12 mouse cellular contexts compared by ENCODE assay signal in the genomic region with DNA sequence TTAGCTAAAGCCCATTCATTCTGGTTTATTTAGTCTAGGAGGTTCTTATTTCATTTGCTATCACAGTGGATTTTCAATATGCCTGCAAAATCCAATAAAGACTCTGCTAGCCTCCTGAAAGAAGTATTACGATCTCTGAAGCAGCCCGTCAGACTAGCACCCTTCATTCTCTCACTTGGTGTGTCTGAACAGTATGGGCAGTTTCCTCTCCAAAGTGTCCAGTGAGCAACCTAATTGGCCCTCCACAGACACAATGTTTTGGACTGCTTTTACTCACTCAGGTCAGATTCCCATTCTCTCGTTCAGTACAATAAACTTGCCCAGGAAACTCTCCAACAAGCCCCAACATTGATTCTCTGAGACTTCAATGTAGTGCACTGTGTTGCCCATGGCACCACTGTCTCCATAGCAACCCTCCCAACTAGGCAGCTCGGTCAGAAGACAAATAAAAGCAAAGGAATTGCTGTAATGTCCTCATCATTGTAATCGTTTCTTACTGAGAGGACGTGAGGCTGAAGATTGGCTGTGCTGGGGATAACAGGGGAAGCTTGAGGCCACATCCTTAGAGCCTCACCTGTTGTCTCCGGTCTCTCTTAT.
DNase-seq lines count a peak whose midpoint lies in the region; ATAC-seq lines count a peak whose summit lies in the region.
"Had no signal": no experiment of that assay in that cellular context is flagged by ENCODE, and none has a peak within 500 bp of the region (broad histone marks: within the 10 kb centered on the region; RNA-seq: fewer than 3 reads in every experiment).

No protein-coding gene starts in this region.

- peak; percentile 27 to 52 for DNase-seq in right cerebral cortex, adult 2 months (ENCODE audit: low spot score in 2 of 2)
- DNase-seq in right cerebral cortex, postnatal 4 days: no peak
- peak; percentile 86 for DNase-seq in midbrain, embryonic 11.5 days (ENCODE audit: low spot score, missing footprints)
- DNase-seq in spleen, postnatal 14 days (ENCODE audit: low spot score in 2 of 2): no peak
- no peak for DNase-seq in cerebellum, adult 8-10 months
- DNase-seq in liver, embryonic 11.5 days (ENCODE audit: low spot score): no peak
- DNase-seq: adrenal gland, postnatal 10 days; cerebellum, postnatal 25 days; kidney, postnatal 25 days; right cerebral cortex, postnatal 14 days had no signal

- 0 out of 2 replicates have a peak overlapping the region, but pooled peaks have one; percentile 2 for H3K4me2 ChIP-seq in forebrain, embryonic 13.5 days
- H3K4me2 ChIP-seq in midbrain, embryonic 11.5 days: no peak overlapping the region
- no peak overlapping the region for H3K4me2 ChIP-seq in liver, embryonic 11.5 days
- H3K4me2 ChIP-seq: heart, embryonic 15.5 days had no signal

- no peaks in the 10 kb centered on the region for H3K9me3 ChIP-seq in forebrain, embryonic 13.5 days (replicated peaks)
- no peaks in the 10 kb centered on the region for H3K9me3 ChIP-seq in midbrain, embryonic 11.5 days (ENCODE audit: control insufficient read depth, low read length)
- H3K9me3 ChIP-seq in liver, embryonic 11.5 days (ENCODE audit: control insufficient read depth, low read length): no peaks in the 10 kb centered on the region
- H3K9me3 ChIP-seq: heart, embryonic 15.5 days had no signal

- ATAC-seq in forebrain, embryonic 13.5 days: peak; percentile 89
- ATAC-seq in midbrain, embryonic 11.5 days (ENCODE audit: low FRiP score): peak; percentile 80
- no peak for ATAC-seq in liver, embryonic 11.5 days (replicated peaks; ENCODE audit: low FRiP score)

- H3K4me1 ChIP-seq in forebrain, embryonic 13.5 days: peaks cover 11% of the 10 kb centered on the region
- H3K4me1 ChIP-seq in midbrain, embryonic 11.5 days (ENCODE audit: control insufficient read depth, insufficient read depth, low read length): peaks cover 6% of the 10 kb centered on the region
- no peaks in the 10 kb centered on the region for H3K4me1 ChIP-seq in liver, embryonic 11.5 days (replicated peaks; ENCODE audit: control insufficient read depth, insufficient read depth, low read length)
- H3K4me1 ChIP-seq: heart, embryonic 15.5 days had no signal

- H3K27me3 ChIP-seq in forebrain, embryonic 13.5 days: no peaks in the 10 kb centered on the region
- no peaks in the 10 kb centered on the region for H3K27me3 ChIP-seq in midbrain, embryonic 11.5 days (ENCODE audit: control insufficient read depth, insufficient read depth, low read length)
- no peaks in the 10 kb centered on the region for H3K27me3 ChIP-seq in liver, embryonic 11.5 days (replicated peaks; ENCODE audit: control insufficient read depth, insufficient read depth, low read length)
- H3K27me3 ChIP-seq: heart, embryonic 15.5 days had no signal

- H3K4me3 ChIP-seq in forebrain, embryonic 13.5 days: no peak overlapping the region
- no peak overlapping the region for H3K4me3 ChIP-seq in midbrain, embryonic 11.5 days (ENCODE audit: low read depth, low read length)
- H3K4me3 ChIP-seq in liver, embryonic 11.5 days (ENCODE audit: low read depth, low read length): no peak overlapping the region
- H3K4me3 ChIP-seq: heart, embryonic 15.5 days had no signal

- 17% methylated on average over 7 of the region's 7 CpGs for WGBS in forebrain, embryonic 13.5 days
- 44% methylated on average over 7 of the region's 7 CpGs for WGBS in midbrain, embryonic 11.5 days
- 65% methylated on average over 7 of the region's 7 CpGs for WGBS in liver, embryonic 11.5 days

- no peak overlapping the region for H3K9ac ChIP-seq in forebrain, embryonic 13.5 days
- H3K9ac ChIP-seq in midbrain, embryonic 11.5 days (ENCODE audit: low read length): no peak overlapping the region
- H3K9ac ChIP-seq in liver, embryonic 11.5 days (ENCODE audit: low read depth, low read length): no peak overlapping the region
- H3K9ac ChIP-seq: heart, embryonic 15.5 days had no signal

- H3K36me3 ChIP-seq in forebrain, embryonic 13.5 days (ENCODE audit: poor library complexity, severe bottlenecking): no peaks in the 10 kb centered on the region
- H3K36me3 ChIP-seq in midbrain, embryonic 11.5 days (ENCODE audit: control insufficient read depth, insufficient read depth, low read length): no peaks in the 10 kb centered on the region
- no peaks in the 10 kb centered on the region for H3K36me3 ChIP-seq in liver, embryonic 11.5 days (ENCODE audit: control insufficient read depth, insufficient read depth, low read length)
- H3K36me3 ChIP-seq: heart, embryonic 15.5 days had no signal

- H3K27ac ChIP-seq in forebrain, embryonic 13.5 days: no peak overlapping the region; the same call in 1 of the 2 replicates
- no peak overlapping the region for H3K27ac ChIP-seq in midbrain, embryonic 11.5 days (ENCODE audit: low read depth, low read length)
- no peak overlapping the region for H3K27ac ChIP-seq in liver, embryonic 11.5 days (ENCODE audit: low read depth, low read length)
- H3K27ac ChIP-seq: heart, embryonic 15.5 days had no signal

Comparison
In these comparisons a context has a peak if more than half of its experiments do, and no peak if none do; other contexts are left out.
1. DNase-seq: peak in right cerebral cortex, adult 2 months (2 of 2) and midbrain, embryonic 11.5 days (single experiment); none in right cerebral cortex, postnatal 4 days (single experiment), spleen, postnatal 14 days (0 of 2), cerebellum, adult 8-10 months (single experiment) and liver, embryonic 11.5 days (single experiment).